Mouse (Mus musculus): ENCODE measurements around the gene Enkd1. TPM values are rescaled to one million over a fixed set of nuclear protein-coding genes. Genes with fewer than 3 reads are reported as not detected.

The Enkd1 gene
- polyA plus RNA-seq, 1 experiment from 2014 or later: 13.9 TPM

GRCm38 (mm10) chr8:105700966-105701824 is 6.8 kb downstream of the Enkd1 start, which contains the start of the genes Acd and Pard6a:
Gene Acd, minus strand, starts transcription at chr8:105701102.
Gene Pard6a, plus strand, starts transcription at chr8:105701148.
- Histone ChIP-seq H3K4me1 (peaks cover 38% of the 10 kb centered on the region), H3K4me3 (replicated peaks) (peak within 1 kb of the TSS; percentile 73), H3K36me3 (peaks cover 42% of the 10 kb centered on the region), H3K27me3 (replicated peaks) (no peaks in the 10 kb centered on the region), H3K9me3 (replicated peaks) (no peaks in the 10 kb centered on the region), H3K9ac (replicated peaks) (peak within 1 kb of the TSS; percentile 72), H3K27ac (replicated peaks) (peak within 1 kb of the TSS; percentile 97), H3K4me2 (peak within 1 kb of the TSS; percentile 96)
- ATAC-seq (ENCODE audit: low FRiP score): peak; percentile 83
- WGBS: under 1% methylated on average over 60 of the region's 60 CpGs

- H3K27me3 ChIP-seq (replicated peaks): no peaks in the 10 kb centered on the region
- H3K9ac ChIP-seq (replicated peaks): peak overlapping the region; percentile 72
- under 1% methylated on average over 21 of the region's 21 CpGs for WGBS
- peak overlapping the region; percentile 73 for H3K4me3 ChIP-seq (replicated peaks)
- no peaks in the 10 kb centered on the region for H3K9me3 ChIP-seq (replicated peaks)
- peak; percentile 42 for ATAC-seq (ENCODE audit: low FRiP score)
- peaks cover 43% of the 10 kb centered on the region for H3K4me1 ChIP-seq
- H3K4me2 ChIP-seq: peak overlapping the region; percentile 96
- H3K27ac ChIP-seq (replicated peaks): peak overlapping the region; percentile 97
- peaks cover 45% of the 10 kb centered on the region for H3K36me3 ChIP-seq
Observed at GRCm38 (mm10) chr8:105700566-105700965, 7.4 kb downstream of the Enkd1 start.

- WGBS: 89% methylated on average over 11 of the region's 11 CpGs
Observed at GRCm38 (mm10) chr8:105699488-105700215, 8.4 kb downstream of the Enkd1 start.

GRCm38 (mm10) chr8:105698734-105699133 is 9.3 kb downstream of the Enkd1 start:
- no peak overlapping the region for H3K27ac ChIP-seq (replicated peaks)
- no peak for ATAC-seq (ENCODE audit: low FRiP score)
- 0 out of 2 replicates have a peak overlapping the region, but pooled peaks have one; percentile 1 for H3K9ac ChIP-seq (replicated peaks)
- H3K27me3 ChIP-seq (replicated peaks): no peaks in the 10 kb centered on the region
- H3K36me3 ChIP-seq: peaks cover 37% of the 10 kb centered on the region
- 88% methylated on average over 5 of the region's 5 CpGs for WGBS
- no peak overlapping the region for H3K4me3 ChIP-seq (replicated peaks)
- H3K9me3 ChIP-seq (replicated peaks): no peaks in the 10 kb centered on the region
- H3K4me1 ChIP-seq: peaks cover 60% of the 10 kb centered on the region
- no peak overlapping the region for H3K4me2 ChIP-seq

More at GRCm38 (mm10) chr8:105699488-105700215, 8.4 kb downstream of the Enkd1 start:
- Histone ChIP-seq H3K27ac (replicated peaks) (no peak overlapping the region), H3K36me3 (peaks cover 45% of the 10 kb centered on the region), H3K4me1 (peaks cover 52% of the 10 kb centered on the region), H3K27me3 (replicated peaks) (no peaks in the 10 kb centered on the region), H3K4me3 (replicated peaks) (peak overlapping the region; percentile 73), H3K9me3 (replicated peaks) (no peaks in the 10 kb centered on the region), H3K9ac (replicated peaks) (peak overlapping the region; percentile 72; the same call in 1 of the 2 replicates), H3K4me2 (peak overlapping the region; percentile 96)
- ATAC-seq (ENCODE audit: low FRiP score): no peak

GRCm38 (mm10) chr8:105697196-105697780 is 10.7 kb downstream of the Enkd1 start:
- WGBS: 93% methylated on average over 17 of the region's 17 CpGs
- Histone ChIP-seq H3K4me2 (no peak overlapping the region), H3K9ac (replicated peaks) (no peak overlapping the region), H3K9me3 (replicated peaks) (no peaks in the 10 kb centered on the region), H3K4me3 (replicated peaks) (no peak overlapping the region), H3K36me3 (peaks cover 29% of the 10 kb centered on the region), H3K4me1 (peaks cover 54% of the 10 kb centered on the region), H3K27ac (replicated peaks) (no peak overlapping the region), H3K27me3 (replicated peaks) (no peaks in the 10 kb centered on the region)
- ATAC-seq (ENCODE audit: low FRiP score): no peak

GRCm38 (mm10) chr8:105695080-105695780 is 12.8 kb downstream of the Enkd1 start:
- Histone ChIP-seq H3K4me3 (replicated peaks) (peak overlapping the region; percentile 72), H3K27ac (replicated peaks) (peak overlapping the region; percentile 93; the same call in 1 of the 2 replicates), H3K9ac (replicated peaks) (peak overlapping the region; percentile 82), H3K4me1 (peaks cover 44% of the 10 kb centered on the region), H3K9me3 (replicated peaks) (no peaks in the 10 kb centered on the region), H3K27me3 (replicated peaks) (no peaks in the 10 kb centered on the region), H3K36me3 (peaks cover 29% of the 10 kb centered on the region), H3K4me2 (peak overlapping the region; percentile 85)
- no peak for ATAC-seq (ENCODE audit: low FRiP score)
- WGBS: 85% methylated on average over 30 of the region's 30 CpGs

GRCm38 (mm10) chr8:105694051-105694799 is 13.8 kb downstream of the Enkd1 start:
- Histone ChIP-seq H3K9me3 (replicated peaks) (no peaks in the 10 kb centered on the region), H3K4me2 (peak overlapping the region; percentile 85), H3K36me3 (peaks cover 29% of the 10 kb centered on the region), H3K27ac (replicated peaks) (peak overlapping the region; percentile 93), H3K4me3 (replicated peaks) (peak overlapping the region; percentile 72), H3K4me1 (peaks cover 34% of the 10 kb centered on the region), H3K9ac (replicated peaks) (peak overlapping the region; percentile 82), H3K27me3 (replicated peaks) (no peaks in the 10 kb centered on the region)
- peak; percentile 67 for ATAC-seq (ENCODE audit: low FRiP score)
- 10% methylated on average over 40 of the region's 40 CpGs for WGBS

- WGBS: 3% methylated on average over 30 of the region's 30 CpGs
- H3K36me3 ChIP-seq: peaks cover 27% of the 10 kb centered on the region
- H3K4me3 ChIP-seq (replicated peaks): peak overlapping the region; percentile 72
- no peaks in the 10 kb centered on the region for H3K9me3 ChIP-seq (replicated peaks)
- peaks cover 34% of the 10 kb centered on the region for H3K4me1 ChIP-seq
- peak overlapping the region; percentile 82 for H3K9ac ChIP-seq (replicated peaks)
- peak; percentile 85 for ATAC-seq (ENCODE audit: low FRiP score)
- H3K27me3 ChIP-seq (replicated peaks): no peaks in the 10 kb centered on the region
- H3K4me2 ChIP-seq: peak overlapping the region; percentile 85
- peak overlapping the region; percentile 93 for H3K27ac ChIP-seq (replicated peaks)
Observed at GRCm38 (mm10) chr8:105693648-105694047, 14.4 kb downstream of the Enkd1 start.

GRCm38 (mm10) chr8:105692449-105693182 is 15.4 kb downstream of the Enkd1 start:
- H3K4me3 ChIP-seq (replicated peaks): no peak overlapping the region
- H3K4me2 ChIP-seq: no peak overlapping the region
- no peak for ATAC-seq (ENCODE audit: low FRiP score)
- H3K4me1 ChIP-seq: peaks cover 34% of the 10 kb centered on the region
- no peaks in the 10 kb centered on the region for H3K9me3 ChIP-seq (replicated peaks)
- WGBS: 97% methylated on average over 11 of the region's 11 CpGs
- H3K36me3 ChIP-seq: peaks cover 17% of the 10 kb centered on the region
- H3K9ac ChIP-seq (replicated peaks): no peak overlapping the region
- H3K27me3 ChIP-seq (replicated peaks): no peaks in the 10 kb centered on the region
- 0 out of 2 replicates have a peak overlapping the region, but pooled peaks have one; percentile 93 for H3K27ac ChIP-seq (replicated peaks)

GRCm38 (mm10) chr8:105690978-105691377 is 17.0 kb downstream of the Enkd1 start:
- no peak overlapping the region for H3K9ac ChIP-seq (replicated peaks)
- no peak overlapping the region for H3K4me3 ChIP-seq (replicated peaks)
- H3K36me3 ChIP-seq: 0 out of 2 replicates have a peak, but pooled peaks cover under 1% of the 10 kb centered on the region
- H3K9me3 ChIP-seq (replicated peaks): no peaks in the 10 kb centered on the region
- no peaks in the 10 kb centered on the region for H3K27me3 ChIP-seq (replicated peaks)
- WGBS: 89% methylated on average over 14 of the region's 14 CpGs
- no peak overlapping the region for H3K4me2 ChIP-seq
- H3K4me1 ChIP-seq: peaks cover 27% of the 10 kb centered on the region
- no peak for ATAC-seq (ENCODE audit: low FRiP score)
- no peak overlapping the region for H3K27ac ChIP-seq (replicated peaks)

Data from neural tube, embryonic 15.5 days (tissue).